Mouse (Mus musculus) stomach, postnatal 0 days (tissue): ENCODE measurements around the gene E130116L18Rik. TPM values are rescaled to one million over a fixed set of nuclear protein-coding genes. Genes with fewer than 3 reads are reported as not detected.

ENCODE experiments used
- ATAC-seq: fragments of 200-750 bp; cut with Nextera tagmentation; 2 replicates; pipeline ENCODE4 v1.8.0; 2017; ENCODE audit not compliant: low FRiP score, low TSS enrichment
- DNase-seq: peaks from one replicate; pipeline ENCODE4 v3.0.0-alpha.2; 2016; ENCODE audit warnings: low spot score
- H3K27ac ChIP-seq: fragments of 300-500 bp; sonication (generic); replicated peaks from 2 replicates; pipeline ENCODE4 v1.5.1; 2014; ENCODE audit warnings: mild to moderate bottlenecking, control low read depth
- H3K27me3 ChIP-seq: fragments of 300-500 bp; sonication (generic); 2 replicates; pipeline ENCODE4 v1.6.1; 2014; ENCODE audit warnings: low read length; ENCODE audit not compliant: control insufficient read depth, insufficient read depth
- H3K36me3 ChIP-seq: fragments of 300-500 bp; sonication (generic); 2 replicates; pipeline ENCODE4 v1.6.1; 2014; ENCODE audit warnings: low read length, mixed read lengths; ENCODE audit not compliant: control insufficient read depth, insufficient read depth
- H3K4me1 ChIP-seq: fragments of 300-500 bp; sonication (generic); replicated peaks from 2 replicates; pipeline ENCODE4 v1.6.1; 2014; ENCODE audit warnings: antibody characterized with exemption; ENCODE audit not compliant: control insufficient read depth, insufficient read depth
- H3K4me2 ChIP-seq: fragments of 300-500 bp; sonication (generic); replicated peaks from 2 replicates; pipeline ENCODE4 v1.6.1; 2014; ENCODE audit warnings: low read depth, mild to moderate bottlenecking, control low read depth, moderate library complexity
- H3K4me3 ChIP-seq: fragments of 300-500 bp; sonication (generic); 2 replicates; pipeline ENCODE4 v1.5.1; 2014; ENCODE audit warnings: low read depth, low read length, control low read depth
- H3K9ac ChIP-seq: fragments of 300-500 bp; sonication (generic); 2 replicates; pipeline ENCODE4 v1.6.1; 2014; ENCODE audit warnings: mild to moderate bottlenecking, low read length, control low read depth, mixed read lengths
- H3K9me3 ChIP-seq: fragments of 300-500 bp; sonication (generic); 2 replicates; pipeline ENCODE4 v1.6.1; 2016; ENCODE audit warnings: low read length; ENCODE audit not compliant: control insufficient read depth
- CTCF ChIP-seq: IDR thresholded peaks from 2 replicates; pipeline ENCODE4 v1.5.1; 2016; ENCODE audit warnings: antibody characterized with exemption, low read depth, mild to moderate bottlenecking, moderate library complexity
- EP300 ChIP-seq: optimal IDR thresholded peaks from 2 replicates; pipeline ENCODE3; 2016; ENCODE audit warnings: antibody characterized with exemption
- WGBS: fragments of 180-500 bp; shearing (Covaris S2); extraction: QIAGEN DNeasy Blood & Tissue Kit; methylation state at CpG from one replicate; pipeline ENCODE4 v1.1.7; 2014; 5-methylcytosine and 5-hydroxymethylcytosine counted together
- polyA plus RNA-seq: library from polyadenylated mRNA; unstranded; fragments of >200 nt; fragmentation: Nextera tagmentation; extraction: Ambion mirVana; gene quantifications from 2 replicates; pipeline ENCODE4 v1.2.1, GENCODE M21; 2015

Gene E130116L18Rik
- polyA plus RNA-seq, 1 experiment from 2014 or later = 1.5 TPM

DNA sequence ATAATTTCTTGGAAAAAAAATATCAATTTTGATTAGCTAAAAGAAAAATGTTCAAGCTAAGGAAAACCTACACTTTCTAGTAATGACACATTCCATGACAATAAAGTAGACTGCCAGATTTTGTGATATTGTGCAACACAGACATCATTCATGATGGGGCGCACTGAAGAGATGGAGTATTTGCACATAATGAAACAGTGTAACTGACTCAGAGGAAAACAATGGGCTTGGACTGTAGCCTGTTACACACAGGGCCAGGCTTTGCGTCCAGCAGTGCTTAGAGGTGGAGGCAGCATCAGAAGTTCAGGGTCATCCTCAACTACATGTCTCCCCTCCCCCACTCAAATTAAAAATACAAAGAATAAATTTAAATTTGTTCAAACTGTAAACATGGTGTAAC, 32.4 kb downstream of the E130116L18Rik start:
- Histone ChIP-seq H3K9ac (no peak overlapping the region), H3K27me3 (no peaks in the 10 kb centered on the region), H3K4me2 (no peak overlapping the region), H3K27ac (no peak overlapping the region), H3K4me3 (no peak overlapping the region), H3K4me1 (no peaks in the 10 kb centered on the region), H3K36me3 (no peaks in the 10 kb centered on the region), H3K9me3 (no peaks in the 10 kb centered on the region)
- no peak for TF ChIP-seq CTCF
- no peak for TF ChIP-seq EP300
- no peak for DNase-seq
- ATAC-seq = no peak
- 59% methylated on average over 2 of the region's 2 CpGs for WGBS

DNA sequence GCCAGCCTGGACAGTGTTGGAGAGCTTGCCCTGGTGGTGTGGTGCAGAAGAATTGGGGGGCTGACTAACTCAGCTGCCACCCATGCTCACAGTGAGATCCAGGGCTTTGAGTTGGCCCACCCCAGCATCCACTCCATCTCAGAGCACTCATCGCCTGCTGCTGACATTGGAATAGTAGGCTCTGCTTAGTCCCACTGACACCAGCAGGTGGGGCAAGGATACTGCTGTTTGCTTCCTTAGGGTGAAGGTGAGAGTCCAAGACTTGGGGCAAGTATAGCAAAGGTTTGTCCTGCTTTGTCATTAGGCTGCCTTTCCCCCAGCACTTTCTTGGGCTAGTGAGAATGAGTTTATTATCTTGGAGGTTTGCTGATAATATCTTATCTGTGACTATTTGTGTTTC, 34.2 kb downstream of the E130116L18Rik start:
- Histone ChIP-seq H3K4me1 (no peaks in the 10 kb centered on the region), H3K27ac (no peak overlapping the region), H3K9me3 (no peaks in the 10 kb centered on the region), H3K9ac (no peak overlapping the region), H3K27me3 (no peaks in the 10 kb centered on the region), H3K4me2 (no peak overlapping the region), H3K4me3 (no peak overlapping the region), H3K36me3 (no peaks in the 10 kb centered on the region)
- WGBS = 53% methylated on average over 1 of the region's 1 CpGs
- DNase-seq = peak; percentile 72
- TF ChIP-seq CTCF (peak; percentile 80), EP300 (no peak)
- peak; percentile 77 for ATAC-seq

DNA sequence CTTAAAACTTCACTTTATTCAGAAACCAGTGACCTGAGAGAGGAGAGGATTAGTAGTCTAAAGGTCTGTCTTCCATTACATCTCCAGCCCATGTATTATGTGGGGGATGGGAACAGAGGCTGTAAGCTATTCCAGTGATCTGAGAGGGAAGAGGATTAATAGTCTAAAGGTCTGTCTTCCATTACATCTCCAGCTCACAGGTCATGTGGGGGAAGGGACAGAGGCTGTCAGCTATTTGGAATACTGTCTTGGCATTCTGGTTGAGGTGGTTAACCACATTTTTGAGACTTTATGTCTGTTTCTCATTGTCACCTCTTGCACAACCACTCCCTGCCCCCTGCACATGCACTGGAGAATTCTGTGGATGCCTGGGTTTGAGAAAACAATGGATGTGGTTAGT, 35.2 kb downstream of the E130116L18Rik start:
- Histone ChIP-seq H3K4me3 (no peak overlapping the region), H3K4me2 (no peak overlapping the region), H3K36me3 (no peaks in the 10 kb centered on the region), H3K27me3 (no peaks in the 10 kb centered on the region), H3K27ac (no peak overlapping the region), H3K9me3 (no peaks in the 10 kb centered on the region), H3K9ac (no peak overlapping the region), H3K4me1 (no peaks in the 10 kb centered on the region)
- TF ChIP-seq EP300 (no peak), CTCF (no peak)
- DNase-seq (no peak), ATAC-seq (no peak)

DNA sequence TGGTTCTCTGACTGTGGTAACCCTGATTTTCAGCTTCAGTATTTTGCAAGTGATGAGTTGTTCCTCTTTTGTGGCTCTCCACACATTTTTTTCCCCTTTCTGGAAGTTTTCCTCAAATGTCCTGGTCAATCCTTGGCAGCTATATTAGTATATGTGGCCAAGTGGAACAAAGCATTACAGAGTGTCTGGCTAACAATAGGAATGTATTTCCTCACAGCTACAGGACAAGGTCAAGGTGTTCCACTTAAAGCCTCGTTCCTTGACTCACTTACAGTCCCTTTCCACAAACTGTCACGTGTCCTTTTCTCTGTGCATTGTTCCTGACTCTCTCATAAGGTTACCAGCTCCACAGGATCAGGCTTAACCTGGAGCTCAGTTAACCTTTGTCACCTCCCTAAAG, 38.4 kb downstream of the E130116L18Rik start:
- no peaks in the 10 kb centered on the region for H3K36me3 ChIP-seq
- DNase-seq = no peak
- no peak overlapping the region for H3K9ac ChIP-seq
- no peak overlapping the region for H3K4me3 ChIP-seq
- H3K27ac ChIP-seq = no peak overlapping the region
- no peaks in the 10 kb centered on the region for H3K27me3 ChIP-seq
- no peaks in the 10 kb centered on the region for H3K4me1 ChIP-seq
- TF ChIP-seq EP300 = no peak
- no peak for TF ChIP-seq CTCF
- ATAC-seq = no peak; the same call in 1 of the 2 replicates
- H3K4me2 ChIP-seq = no peak overlapping the region
- WGBS = 45% methylated on average over 2 of the region's 2 CpGs
- H3K9me3 ChIP-seq = no peaks in the 10 kb centered on the region

DNA sequence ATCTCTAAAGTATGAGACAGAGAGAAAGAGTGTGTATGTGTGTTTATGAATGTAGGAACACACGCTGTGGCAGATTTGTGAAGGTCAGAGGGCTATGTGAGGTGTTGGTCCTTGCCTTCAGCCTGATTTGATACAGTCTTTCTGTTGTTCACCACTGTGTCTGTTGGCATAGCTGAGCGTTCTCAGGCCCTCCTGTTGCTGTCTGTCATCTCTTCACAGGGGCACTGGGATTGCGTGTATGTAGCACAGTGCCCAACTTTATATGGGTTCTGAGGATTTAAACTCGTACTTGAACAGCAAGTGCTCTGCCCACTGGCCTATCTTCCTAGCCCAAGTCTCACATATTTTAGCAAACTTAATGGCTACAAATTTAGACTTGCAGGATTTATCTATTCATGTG, 39.4 kb downstream of the E130116L18Rik start:
- Histone ChIP-seq H3K4me1 (no peaks in the 10 kb centered on the region), H3K27ac (no peak overlapping the region), H3K4me2 (no peak overlapping the region), H3K27me3 (no peaks in the 10 kb centered on the region), H3K9me3 (no peaks in the 10 kb centered on the region), H3K9ac (no peak overlapping the region), H3K4me3 (no peak overlapping the region), H3K36me3 (no peaks in the 10 kb centered on the region)
- no peak for TF ChIP-seq CTCF
- TF ChIP-seq EP300 = no peak
- no peak for ATAC-seq
- 83% methylated on average over 4 of the region's 4 CpGs for WGBS
- no peak for DNase-seq

DNA sequence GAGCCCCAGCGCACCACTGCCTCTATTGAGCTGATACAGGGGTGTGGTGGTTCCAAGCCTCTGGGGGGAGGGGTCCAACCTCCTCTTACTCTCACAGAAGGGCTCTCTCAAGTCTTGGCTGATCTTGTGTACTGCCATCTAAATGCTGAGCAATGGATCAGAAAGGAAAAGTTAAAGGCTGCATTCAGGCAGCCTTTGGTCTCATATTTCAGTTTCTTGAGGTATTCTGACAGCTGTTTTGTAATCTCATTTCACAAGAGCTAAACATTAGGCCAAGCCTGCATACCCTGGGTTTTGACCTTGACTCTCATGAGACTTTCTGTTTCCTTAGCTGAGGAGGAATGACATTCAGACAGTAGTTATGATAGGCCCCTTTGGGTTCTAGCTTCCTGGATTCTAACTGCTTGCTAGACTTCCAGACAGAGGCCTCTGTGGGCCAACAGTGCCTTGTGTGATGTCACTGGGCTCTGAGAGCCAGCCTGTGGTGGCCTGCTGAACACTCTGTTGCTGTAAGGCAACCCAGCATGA, 41.9 kb downstream of the E130116L18Rik start, which contains the start of gene Galntl5:
Gene Galntl5, plus strand, starts transcription at position 457 of the 528 bp plus-strand sequence.
- TF ChIP-seq EP300 (no peak), CTCF (no peak)
- Histone ChIP-seq H3K4me2 (no peak within 1 kb of the TSS), H3K36me3 (no peaks in the 10 kb centered on the region), H3K4me1 (no peaks in the 10 kb centered on the region), H3K9me3 (no peaks in the 10 kb centered on the region), H3K9ac (no peak within 1 kb of the TSS), H3K4me3 (no peak within 1 kb of the TSS), H3K27me3 (no peaks in the 10 kb centered on the region), H3K27ac (no peak within 1 kb of the TSS)
- ATAC-seq (no peak), DNase-seq (no peak)
- 83% methylated on average over 1 of the region's 1 CpGs for WGBS
